Mouse (Mus musculus) MEL-GATA-1-ER (cell line): ENCODE results near the gene Ipo5.

Experiments used
- DNase-seq: peaks from one replicate; pipeline ENCODE4 v3.0.0-alpha.2; 2012; ENCODE audit warnings: low read depth; ENCODE audit errors: extremely low read depth

Gene Ipo5

GRCm38 (mm10) chr14:120910733-120911324 lies at the start of gene Ipo5:
Ipo5 (plus strand) TSS chr14:120911224.
- peak; percentile 74 for DNase-seq

GRCm38 (mm10) chr14:120863205-120863604 lies 47.8 kb upstream of the Ipo5 start:
- DNase-seq, result no peak

- no peak for DNase-seq
Observed at GRCm38 (mm10) chr14:120864896-120865295, 46.1 kb upstream of the Ipo5 start.

- DNase-seq, result no peak
Observed at GRCm38 (mm10) chr14:120866573-120866972, 44.5 kb upstream of the Ipo5 start.

GRCm38 (mm10) chr14:120867121-120867520 lies 43.9 kb upstream of the Ipo5 start:
- no peak for DNase-seq

GRCm38 (mm10) chr14:120868494-120868893 lies 42.5 kb upstream of the Ipo5 start:
- no peak for DNase-seq

GRCm38 (mm10) chr14:120870736-120871135 lies 40.3 kb upstream of the Ipo5 start:
- no peak for DNase-seq

GRCm38 (mm10) chr14:120874397-120874796 lies 36.6 kb upstream of the Ipo5 start:
- DNase-seq, result no peak

GRCm38 (mm10) chr14:120875144-120875543 lies 35.9 kb upstream of the Ipo5 start:
- no peak for DNase-seq

GRCm38 (mm10) chr14:120875811-120876388 lies 35.1 kb upstream of the Ipo5 start:
- DNase-seq, result no peak

- no peak for DNase-seq
Observed at GRCm38 (mm10) chr14:120877147-120877546, 33.9 kb upstream of the Ipo5 start.

- no peak for DNase-seq
Observed at GRCm38 (mm10) chr14:120879026-120879425, 32.0 kb upstream of the Ipo5 start.

- no peak for DNase-seq
Observed at GRCm38 (mm10) chr14:120880601-120881000, 30.4 kb upstream of the Ipo5 start.

GRCm38 (mm10) chr14:120881054-120881453 lies 30.0 kb upstream of the Ipo5 start:
- DNase-seq, result no peak

GRCm38 (mm10) chr14:120888681-120889080 lies 22.3 kb upstream of the Ipo5 start:
- DNase-seq, result no peak

GRCm38 (mm10) chr14:120892369-120892768 lies 18.7 kb upstream of the Ipo5 start:
- DNase-seq, result no peak

GRCm38 (mm10) chr14:120896613-120897012 lies 14.4 kb upstream of the Ipo5 start:
- no peak for DNase-seq

- no peak for DNase-seq
Observed at GRCm38 (mm10) chr14:120898876-120899275, 12.1 kb upstream of the Ipo5 start.

- DNase-seq, result no peak
Observed at GRCm38 (mm10) chr14:120909396-120909795, 1.6 kb upstream of the Ipo5 start.

- no peak for DNase-seq
Observed at GRCm38 (mm10) chr14:120910320-120910719, 704 bp upstream of the Ipo5 start.

- no peak for DNase-seq
Observed at GRCm38 (mm10) chr14:120911388-120911901, 421 bp downstream of the Ipo5 start.

- no peak for DNase-seq
Observed at GRCm38 (mm10) chr14:120912090-120912710, 1.2 kb downstream of the Ipo5 start.

GRCm38 (mm10) chr14:120912916-120913315 lies 1.9 kb downstream of the Ipo5 start:
- DNase-seq, result no peak
